Mouse (Mus musculus) liver, postnatal 0 days (tissue): Measurements from ENCODE around the gene Abcc9.

Source experiments
- CTCF ChIP-seq: sonication (generic); IDR thresholded peaks from 2 replicates; pipeline ENCODE4 v1.5.1; 2016; ENCODE audit warnings: antibody characterized with exemption, low read depth
- EP300 ChIP-seq: IDR thresholded peaks from 2 replicates; pipeline ENCODE4 v1.6.1; 2016; ENCODE audit warnings: antibody characterized with exemption, low read depth, mild to moderate bottlenecking

- TF ChIP-seq CTCF (no peak), EP300 (no peak)
Measured at GRCm38 (mm10) chr6:142682985-142683691, 19.0 kb downstream of the Abcc9 start.
